Mouse (Mus musculus) cerebellum, postnatal 10 days (tissue): ENCODE data around the gene Iqcf1.

ENCODE experiments used
- DNase-seq, 2 experiments: peaks; one replicate each; pipeline ENCODE4 v3.0.0; 2021; ENCODE audit warnings: mixed read lengths in 2 of 2

Gene Iqcf1

GRCm38 (mm10) chr9:106465571-106466200 is 34.1 kb upstream of the Iqcf1 start, which contains the start of gene Gpr62:
Gpr62 (minus strand) TSS chr9:106465938.
- peak; percentile 95 to 96 for DNase-seq

GRCm38 (mm10) chr9:106466721-106467120 is 33.0 kb upstream of the Iqcf1 start:
- DNase-seq = no peak

- no peak for DNase-seq
Observed at GRCm38 (mm10) chr9:106467746-106468145, 32.0 kb upstream of the Iqcf1 start.

GRCm38 (mm10) chr9:106469317-106469716 is 30.4 kb upstream of the Iqcf1 start:
- no peak for DNase-seq

- no peak for DNase-seq
Observed at GRCm38 (mm10) chr9:106469776-106470175, 30.0 kb upstream of the Iqcf1 start.

- peak in 1 of 2 experiments; percentile 11 for DNase-seq
Observed at GRCm38 (mm10) chr9:106470991-106471750, 28.6 kb upstream of the Iqcf1 start.

- peak; percentile 54 to 60 for DNase-seq
Observed at GRCm38 (mm10) chr9:106471892-106472291, 27.9 kb upstream of the Iqcf1 start.

- no peak for DNase-seq
Observed at GRCm38 (mm10) chr9:106472321-106472720, 27.4 kb upstream of the Iqcf1 start.

GRCm38 (mm10) chr9:106473081-106473752 is 26.6 kb upstream of the Iqcf1 start:
- DNase-seq = peak; percentile 34 to 42

GRCm38 (mm10) chr9:106473753-106474105 is 26.0 kb upstream of the Iqcf1 start:
- peak; percentile 53 to 55 for DNase-seq

GRCm38 (mm10) chr9:106474456-106474855 is 25.3 kb upstream of the Iqcf1 start:
- peak; percentile 90 for DNase-seq

- peak; percentile 36 to 38 for DNase-seq
Observed at GRCm38 (mm10) chr9:106475046-106475445, 24.7 kb upstream of the Iqcf1 start.

GRCm38 (mm10) chr9:106475663-106476001 is 24.1 kb upstream of the Iqcf1 start, which contains the start of gene Rrp9:
Rrp9 (plus strand) TSS chr9:106475963.
- DNase-seq = peak in 1 of 2 experiments; percentile 29

- no peak for DNase-seq
Observed at GRCm38 (mm10) chr9:106476002-106476923, 23.5 kb upstream of the Iqcf1 start.

GRCm38 (mm10) chr9:106476924-106477484 is 22.8 kb upstream of the Iqcf1 start, which contains the start of gene Parp3:
Parp3 (minus strand) TSS chr9:106476949.
- DNase-seq = peak; percentile 98 to 99

- DNase-seq = peak in 1 of 2 experiments; percentile 28
Observed at GRCm38 (mm10) chr9:106477649-106478048, 22.1 kb upstream of the Iqcf1 start.

- DNase-seq = peak in 1 of 2 experiments; percentile 1
Observed at GRCm38 (mm10) chr9:106478101-106478500, 21.7 kb upstream of the Iqcf1 start.

- peak in 1 of 2 experiments; percentile 1 for DNase-seq
Observed at GRCm38 (mm10) chr9:106480541-106480940, 19.2 kb upstream of the Iqcf1 start.

- peak in 1 of 2 experiments; percentile 2 for DNase-seq
Observed at GRCm38 (mm10) chr9:106481075-106481474, 18.7 kb upstream of the Iqcf1 start.

- DNase-seq = peak in 1 of 2 experiments; percentile 1
Observed at GRCm38 (mm10) chr9:106481676-106482075, 18.1 kb upstream of the Iqcf1 start.

- DNase-seq = no peak
Observed at GRCm38 (mm10) chr9:106482578-106483115, 17.1 kb upstream of the Iqcf1 start.

- DNase-seq = no peak
Observed at GRCm38 (mm10) chr9:106483136-106483535, 16.6 kb upstream of the Iqcf1 start.
